Mouse (Mus musculus) midbrain, embryonic 15.5 days (tissue): ENCODE results near the gene Tbata. TPM values are rescaled to one million over a fixed set of nuclear protein-coding genes. Genes with fewer than 3 reads are reported as not detected.

Experiments used
- ATAC-seq: fragments of 200-750 bp; cut with Nextera tagmentation; replicated peaks from 2 replicates; pipeline ENCODE4 v1.8.0; 2017; ENCODE audit warnings: moderate TSS enrichment
- H3K27ac ChIP-seq: fragments of 300-500 bp; sonication (generic); 2 replicates; pipeline ENCODE4 v1.5.1; 2015; ENCODE audit warnings: mild to moderate bottlenecking, inconsistent platforms
- H3K27me3 ChIP-seq: fragments of 300-500 bp; sonication (generic); replicated peaks from 2 replicates; pipeline ENCODE4 v1.6.1; 2015; ENCODE audit warnings: inconsistent platforms
- H3K36me3 ChIP-seq: fragments of 300-500 bp; sonication (generic); replicated peaks from 2 replicates; pipeline ENCODE4 v1.6.1; 2015; ENCODE audit warnings: inconsistent platforms
- H3K4me1 ChIP-seq: fragments of 300-500 bp; sonication (generic); 2 replicates; pipeline ENCODE4 v1.6.1; 2015; ENCODE audit warnings: inconsistent platforms
- H3K4me2 ChIP-seq: fragments of 300-500 bp; sonication (generic); 2 replicates; pipeline ENCODE4 v1.6.1; 2015; ENCODE audit warnings: inconsistent platforms, mild to moderate bottlenecking, moderate library complexity
- H3K4me3 ChIP-seq: fragments of 300-500 bp; sonication (generic); 2 replicates; pipeline ENCODE4 v1.5.1; 2015; ENCODE audit warnings: mild to moderate bottlenecking, inconsistent platforms
- H3K9ac ChIP-seq: fragments of 300-500 bp; sonication (generic); 2 replicates; pipeline ENCODE4 v1.6.1; 2015; ENCODE audit warnings: mild to moderate bottlenecking, inconsistent platforms
- H3K9me3 ChIP-seq: fragments of 300-500 bp; sonication (generic); 2 replicates; pipeline ENCODE4 v1.6.1; 2016; ENCODE audit warnings: inconsistent platforms
- WGBS: fragments of 180-500 bp; shearing (Covaris S2); methylation state at CpG from one replicate; pipeline ENCODE4 v1.1.7; 2015; ENCODE audit warnings: mixed read lengths; 5-methylcytosine and 5-hydroxymethylcytosine counted together
- polyA plus RNA-seq: library from polyadenylated mRNA; unstranded; fragments of >200 nt; fragmentation: Nextera tagmentation; extraction: Ambion mirVana; gene quantifications from 2 replicates; pipeline ENCODE4 v1.2.1, GENCODE M21; 2015

Gene Tbata
- polyA plus RNA-seq, 1 experiment from 2014 or later: not detected

DNA sequence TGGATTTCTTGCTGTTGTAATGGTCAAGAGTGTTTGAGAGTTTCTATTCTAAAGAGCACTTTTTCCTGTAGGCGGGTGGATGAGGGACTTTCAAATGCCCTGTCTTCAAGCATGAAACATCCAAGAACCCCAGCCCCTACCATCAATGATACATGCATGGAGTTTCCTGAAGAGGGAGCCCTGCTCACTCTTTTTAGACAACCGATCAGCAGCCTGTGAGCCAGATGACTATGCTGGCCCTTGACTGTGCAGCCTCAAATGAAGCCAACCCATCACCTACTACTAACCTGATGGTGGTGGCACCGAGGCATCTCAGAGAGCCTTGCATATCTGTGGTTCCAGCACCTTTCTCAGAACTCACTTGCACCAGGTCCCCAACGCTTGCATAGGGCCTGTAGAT is 742 bp downstream of the Tbata start:
- Histone ChIP-seq H3K27me3 (no peaks in the 10 kb centered on the region), H3K9ac (no peak overlapping the region), H3K9me3 (no peaks in the 10 kb centered on the region), H3K4me1 (no peaks in the 10 kb centered on the region), H3K27ac (no peak overlapping the region), H3K36me3 (no peaks in the 10 kb centered on the region), H3K4me2 (no peak overlapping the region), H3K4me3 (no peak overlapping the region)
- ATAC-seq: no peak
- WGBS: 81% methylated on average over 4 of the region's 4 CpGs

DNA sequence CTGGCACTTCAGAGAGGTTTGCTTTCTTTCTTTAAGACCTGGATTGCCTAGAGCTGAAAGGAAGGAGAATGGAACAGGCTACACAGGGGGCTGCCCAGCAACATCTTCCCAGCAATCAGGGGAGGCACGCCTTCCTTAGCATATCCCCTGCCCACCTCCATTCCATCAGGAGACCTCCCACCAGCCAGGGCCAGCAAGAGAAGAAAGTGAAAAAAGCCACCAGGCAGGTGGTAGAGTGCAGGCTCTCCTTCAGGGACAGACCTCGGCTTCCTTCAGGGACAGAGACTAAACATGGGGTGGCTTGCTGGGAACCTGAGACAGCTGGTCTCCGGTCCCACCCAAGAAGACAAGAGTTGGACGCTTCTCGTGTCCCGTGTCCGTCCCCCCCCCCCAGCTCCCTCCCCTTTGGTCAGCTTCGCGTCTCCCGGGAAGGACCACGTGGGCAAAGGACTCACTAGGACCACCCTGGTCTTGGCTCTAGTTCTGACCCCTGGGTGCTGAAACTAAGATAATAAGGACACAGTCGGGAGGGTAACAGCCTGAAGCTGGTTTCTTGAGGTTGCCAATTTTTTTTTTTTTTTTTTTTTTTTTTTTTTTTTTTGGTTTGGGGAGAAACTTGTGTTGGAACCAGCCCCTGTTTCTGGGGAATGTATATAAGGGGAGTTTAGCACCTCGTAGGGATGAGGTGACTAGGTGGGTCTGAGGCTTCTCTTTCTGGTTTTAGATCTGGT is 3.1 kb downstream of the Tbata start:
- H3K4me1 ChIP-seq: no peaks in the 10 kb centered on the region
- H3K9ac ChIP-seq: no peak overlapping the region
- H3K4me2 ChIP-seq: no peak overlapping the region
- no peaks in the 10 kb centered on the region for H3K27me3 ChIP-seq
- no peak overlapping the region for H3K27ac ChIP-seq
- no peak for ATAC-seq
- no peaks in the 10 kb centered on the region for H3K36me3 ChIP-seq
- no peaks in the 10 kb centered on the region for H3K9me3 ChIP-seq
- WGBS: 49% methylated on average over 13 of the region's 13 CpGs
- H3K4me3 ChIP-seq: no peak overlapping the region

DNA sequence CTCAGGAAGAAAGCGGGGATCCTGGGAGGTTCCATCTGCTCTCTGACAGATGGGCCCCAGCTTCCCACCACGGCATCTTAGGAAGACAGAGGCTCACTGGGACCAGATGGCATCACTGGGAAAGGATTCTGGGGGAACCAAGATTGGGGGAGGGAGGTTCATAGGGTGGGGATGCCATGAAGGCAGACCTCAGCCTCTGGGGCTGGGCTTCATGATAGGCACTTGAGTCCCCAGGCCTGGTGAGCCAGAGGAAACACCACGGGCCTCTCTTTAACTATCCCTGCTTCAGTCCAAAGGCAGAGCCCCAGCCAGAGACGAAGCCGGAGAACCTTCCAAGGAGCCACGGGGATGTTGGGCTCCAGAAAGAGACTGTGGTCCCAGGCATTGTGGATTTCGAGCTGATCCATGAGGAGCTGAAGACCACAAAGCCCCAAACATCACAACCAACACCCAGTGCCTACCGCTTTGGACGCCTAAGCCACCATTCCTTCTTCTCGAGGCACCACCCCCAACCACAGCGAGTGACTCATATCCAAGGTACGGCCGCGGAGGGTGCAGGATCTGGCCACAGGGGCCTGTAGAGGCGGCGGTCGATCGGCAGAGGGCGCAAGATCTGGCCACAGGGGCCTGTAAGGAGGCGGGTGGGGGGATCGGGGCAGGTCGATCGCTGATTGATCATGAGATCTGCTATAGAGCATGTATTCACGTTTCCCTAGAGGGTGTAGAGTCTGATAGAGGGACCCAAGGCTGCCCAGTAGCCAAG is 3.9 kb downstream of the Tbata start:
- H3K9me3 ChIP-seq: no peaks in the 10 kb centered on the region

DNA sequence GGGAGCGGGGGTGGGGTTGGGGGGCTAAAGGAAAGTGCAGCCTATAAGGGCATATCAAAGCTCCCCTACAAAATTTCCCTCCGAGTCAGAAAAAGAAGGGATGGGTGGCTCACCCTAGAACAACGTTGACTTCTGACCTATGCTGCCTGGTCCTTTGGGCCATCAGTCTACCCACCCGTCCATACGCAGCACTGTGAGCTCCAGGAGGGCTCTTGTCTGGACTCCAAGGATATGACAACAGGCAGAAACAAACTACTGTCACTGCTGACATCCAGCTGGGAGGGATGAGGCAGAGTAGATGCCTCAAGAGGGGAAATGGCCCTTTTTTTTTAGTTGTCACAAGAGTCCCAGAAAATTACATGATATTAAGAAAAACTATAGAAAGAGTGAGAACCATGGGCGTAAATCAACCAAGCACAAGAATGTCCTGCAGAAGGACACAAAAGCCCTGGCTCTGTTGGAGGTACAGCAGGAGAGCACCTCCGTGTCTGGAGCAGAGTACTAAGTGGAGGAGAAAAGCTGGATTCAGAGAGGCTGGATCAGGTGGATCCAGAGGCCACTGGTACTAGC is 4.6 kb downstream of the Tbata start:
- H3K27ac ChIP-seq: no peak overlapping the region
- H3K4me2 ChIP-seq: no peak overlapping the region
- no peaks in the 10 kb centered on the region for H3K9me3 ChIP-seq
- no peak for ATAC-seq
- no peak overlapping the region for H3K4me3 ChIP-seq
- no peaks in the 10 kb centered on the region for H3K36me3 ChIP-seq
- H3K4me1 ChIP-seq: no peaks in the 10 kb centered on the region
- H3K27me3 ChIP-seq: no peaks in the 10 kb centered on the region
- WGBS: 45% methylated on average over 7 of the region's 7 CpGs
- no peak overlapping the region for H3K9ac ChIP-seq

More for the DNA sequence above, 3.9 kb downstream of the Tbata start:
- Histone ChIP-seq H3K27me3 (no peaks in the 10 kb centered on the region), H3K36me3 (no peaks in the 10 kb centered on the region), H3K4me3 (no peak overlapping the region), H3K4me2 (no peak overlapping the region), H3K9ac (no peak overlapping the region), H3K27ac (no peak overlapping the region), H3K4me1 (no peaks in the 10 kb centered on the region)
- no peak for ATAC-seq
- 17% methylated on average over 24 of the region's 24 CpGs for WGBS

DNA sequence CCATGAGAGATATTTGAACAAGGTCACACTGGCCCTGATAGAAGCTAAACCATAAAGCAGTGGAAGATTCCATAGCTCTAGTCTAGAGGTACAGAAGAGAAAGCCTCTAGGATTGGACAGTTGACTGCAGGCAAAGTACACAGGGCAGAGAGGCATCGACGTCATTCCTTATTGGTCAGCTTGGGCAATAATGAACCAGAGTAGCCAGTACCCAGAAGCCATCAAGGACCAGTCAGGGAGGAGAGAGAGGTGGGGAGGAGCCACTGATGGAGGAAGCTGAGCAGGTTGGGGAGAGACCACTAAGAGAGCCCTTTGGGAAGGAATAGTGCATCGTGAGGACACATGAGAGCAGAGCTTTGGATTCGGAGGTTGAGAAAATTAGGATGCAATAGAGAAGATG is 6.0 kb downstream of the Tbata start:
- Histone ChIP-seq H3K36me3 (no peaks in the 10 kb centered on the region), H3K4me1 (no peaks in the 10 kb centered on the region)

DNA sequence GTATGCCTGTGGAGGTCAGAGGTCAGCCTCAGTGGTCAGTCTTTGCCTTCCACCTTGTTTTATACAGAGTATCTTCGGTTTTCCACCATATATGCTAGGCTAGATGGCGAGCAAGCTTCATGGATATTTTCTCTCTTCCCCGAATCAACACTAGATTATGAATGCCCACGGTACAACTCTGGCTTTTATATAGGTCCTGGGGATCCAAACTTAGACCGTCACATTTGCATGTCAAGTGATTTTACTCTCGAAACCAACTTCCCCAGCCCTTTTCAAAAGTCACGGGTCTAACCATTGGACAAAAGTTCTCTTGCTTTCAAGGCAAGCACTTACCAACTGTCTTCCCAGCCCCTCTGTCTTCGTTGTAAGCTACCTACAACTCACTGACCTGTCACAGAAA is 6.9 kb downstream of the Tbata start:
- no peak overlapping the region for H3K4me2 ChIP-seq
- no peak overlapping the region for H3K4me3 ChIP-seq
- H3K4me1 ChIP-seq: no peaks in the 10 kb centered on the region
- ATAC-seq: no peak
- 91% methylated on average over 8 of the region's 8 CpGs for WGBS
- no peaks in the 10 kb centered on the region for H3K36me3 ChIP-seq
- no peak overlapping the region for H3K27ac ChIP-seq
- no peak overlapping the region for H3K9ac ChIP-seq
- H3K9me3 ChIP-seq: no peaks in the 10 kb centered on the region
- no peaks in the 10 kb centered on the region for H3K27me3 ChIP-seq

More for the DNA sequence above, 6.0 kb downstream of the Tbata start:
- Histone ChIP-seq H3K9me3 (no peaks in the 10 kb centered on the region), H3K4me3 (no peak overlapping the region), H3K27ac (no peak overlapping the region), H3K9ac (no peak overlapping the region), H3K27me3 (no peaks in the 10 kb centered on the region), H3K4me2 (no peak overlapping the region)
- ATAC-seq: no peak
- 84% methylated on average over 4 of the region's 4 CpGs for WGBS

DNA sequence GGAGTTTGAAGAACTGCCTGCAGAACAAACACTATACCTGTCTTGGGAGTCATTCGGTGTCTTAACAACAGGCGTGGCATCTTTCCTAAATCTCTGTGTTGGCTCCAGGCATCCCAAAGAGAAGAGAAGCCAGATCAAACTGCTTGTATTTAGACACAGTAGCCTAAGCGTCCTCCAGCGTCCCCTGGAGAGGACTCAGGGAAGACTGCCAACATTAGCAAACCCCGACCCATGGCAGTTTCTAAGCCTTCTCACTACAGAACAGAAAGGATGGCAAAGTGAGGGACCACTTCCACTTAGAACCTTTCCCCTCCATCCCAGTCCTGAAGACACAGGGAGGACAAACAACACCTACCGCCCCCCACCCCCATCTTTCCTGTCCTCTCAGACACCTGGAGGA is 8.2 kb downstream of the Tbata start:
- no peak overlapping the region for H3K27ac ChIP-seq
- ATAC-seq: no peak
- no peak overlapping the region for H3K4me3 ChIP-seq
- 76% methylated on average over 6 of the region's 6 CpGs for WGBS
- H3K9me3 ChIP-seq: no peaks in the 10 kb centered on the region
- H3K36me3 ChIP-seq: no peaks in the 10 kb centered on the region
- no peaks in the 10 kb centered on the region for H3K4me1 ChIP-seq
- H3K9ac ChIP-seq: no peak overlapping the region
- H3K27me3 ChIP-seq: no peaks in the 10 kb centered on the region
- H3K4me2 ChIP-seq: no peak overlapping the region

DNA sequence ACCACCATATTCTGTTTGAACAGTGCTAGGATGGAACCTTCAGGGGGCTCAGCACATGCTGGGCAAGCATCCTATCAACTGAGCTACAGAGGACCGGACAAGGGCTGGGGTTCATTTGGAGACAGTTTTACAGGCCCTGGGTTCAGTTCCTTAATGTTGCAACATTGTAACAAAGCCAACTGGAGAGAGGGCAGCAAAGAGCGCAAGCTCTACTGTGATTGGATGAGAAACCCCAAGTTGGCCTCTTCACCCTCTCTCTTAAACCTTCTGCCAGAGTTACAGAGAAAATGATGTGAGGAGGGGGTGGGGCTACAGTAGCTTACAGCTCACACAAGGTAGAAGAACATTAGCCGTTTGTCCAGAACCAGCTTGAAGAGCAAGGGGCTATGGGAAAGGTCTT is 15.2 kb downstream of the Tbata start:
- Histone ChIP-seq H3K4me2 (no peak overlapping the region), H3K27ac (no peak overlapping the region), H3K36me3 (no peaks in the 10 kb centered on the region), H3K9ac (no peak overlapping the region), H3K9me3 (no peaks in the 10 kb centered on the region), H3K27me3 (no peaks in the 10 kb centered on the region), H3K4me3 (no peak overlapping the region), H3K4me1 (no peaks in the 10 kb centered on the region)
- 95% methylated on average over 3 of the region's 3 CpGs for WGBS
- ATAC-seq: no peak

DNA sequence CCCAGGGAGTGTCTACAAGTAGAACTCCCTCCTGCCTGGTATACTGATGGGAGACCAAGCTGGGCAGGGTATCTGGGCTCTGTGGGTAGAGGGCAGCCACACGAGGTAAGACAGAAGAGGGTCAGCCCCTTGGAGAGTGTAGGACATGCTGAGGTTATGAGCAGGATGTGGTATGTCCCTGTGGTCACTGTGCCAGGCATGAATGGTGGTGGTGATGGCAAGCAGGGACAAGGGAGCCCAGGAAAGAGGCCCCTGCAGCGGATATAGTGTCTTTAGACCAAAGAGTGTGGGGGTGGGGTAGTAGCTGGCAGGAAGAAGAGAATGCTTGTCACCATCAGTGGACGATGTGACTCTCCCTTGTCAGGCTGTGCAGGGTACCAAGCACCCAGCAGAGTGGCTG is 16.3 kb downstream of the Tbata start:
- Histone ChIP-seq H3K9ac (no peak overlapping the region), H3K27ac (no peak overlapping the region), H3K27me3 (no peaks in the 10 kb centered on the region), H3K4me3 (no peak overlapping the region), H3K36me3 (no peaks in the 10 kb centered on the region), H3K9me3 (no peaks in the 10 kb centered on the region), H3K4me1 (no peaks in the 10 kb centered on the region), H3K4me2 (no peak overlapping the region)
- no peak for ATAC-seq
- WGBS: 68% methylated on average over 3 of the region's 3 CpGs

DNA sequence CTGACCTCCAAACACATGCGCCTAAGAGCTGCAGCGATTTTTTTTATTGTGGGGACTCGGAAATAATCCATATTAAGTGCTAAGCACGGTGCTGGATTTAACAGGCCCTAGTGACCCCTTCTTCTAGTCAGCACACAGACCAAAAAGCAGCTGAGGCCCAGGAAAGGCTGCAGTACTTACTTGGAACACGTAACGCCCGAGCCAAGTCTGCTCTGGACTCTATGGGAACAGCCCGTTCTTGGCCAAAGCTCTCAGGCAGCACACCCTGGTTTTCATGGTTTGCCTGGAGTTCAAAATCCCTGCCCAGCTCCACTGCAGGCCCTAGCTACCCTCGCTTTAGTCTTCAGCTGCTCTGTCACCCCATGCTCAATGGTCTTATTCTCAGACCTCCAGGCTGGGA is 22.9 kb downstream of the Tbata start:
- Histone ChIP-seq H3K4me3 (no peak overlapping the region), H3K36me3 (no peaks in the 10 kb centered on the region), H3K4me2 (no peak overlapping the region), H3K27ac (no peak overlapping the region), H3K9ac (no peak overlapping the region), H3K9me3 (no peaks in the 10 kb centered on the region), H3K27me3 (no peaks in the 10 kb centered on the region), H3K4me1 (no peaks in the 10 kb centered on the region)
- 82% methylated on average over 9 of the region's 9 CpGs for WGBS
- no peak for ATAC-seq

DNA sequence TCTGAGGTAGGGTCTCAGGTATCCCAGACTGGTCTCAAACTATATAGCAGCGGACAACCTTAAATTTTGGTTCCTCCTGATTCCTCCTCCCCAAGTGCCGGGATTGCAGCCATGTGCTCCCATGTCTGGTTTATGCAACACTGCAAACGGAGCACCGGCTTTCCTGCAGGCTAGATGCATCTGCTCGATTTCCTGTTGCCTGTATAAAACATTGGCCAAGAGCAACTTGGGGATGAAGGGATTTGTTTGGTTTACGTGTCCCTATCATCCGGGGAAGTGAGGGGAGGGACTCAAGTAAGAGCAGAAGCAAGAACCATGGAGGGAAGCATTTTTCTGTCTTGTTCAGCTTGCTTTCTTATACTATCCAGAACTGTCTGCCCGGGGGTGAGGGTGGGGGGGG is 23.5 kb downstream of the Tbata start:
- no peak for ATAC-seq
- Histone ChIP-seq H3K27me3 (no peaks in the 10 kb centered on the region), H3K9ac (no peak overlapping the region), H3K36me3 (no peaks in the 10 kb centered on the region), H3K4me2 (no peak overlapping the region), H3K27ac (no peak overlapping the region), H3K4me3 (no peak overlapping the region), H3K9me3 (no peaks in the 10 kb centered on the region), H3K4me1 (no peaks in the 10 kb centered on the region)
- WGBS: 86% methylated on average over 8 of the region's 8 CpGs

DNA sequence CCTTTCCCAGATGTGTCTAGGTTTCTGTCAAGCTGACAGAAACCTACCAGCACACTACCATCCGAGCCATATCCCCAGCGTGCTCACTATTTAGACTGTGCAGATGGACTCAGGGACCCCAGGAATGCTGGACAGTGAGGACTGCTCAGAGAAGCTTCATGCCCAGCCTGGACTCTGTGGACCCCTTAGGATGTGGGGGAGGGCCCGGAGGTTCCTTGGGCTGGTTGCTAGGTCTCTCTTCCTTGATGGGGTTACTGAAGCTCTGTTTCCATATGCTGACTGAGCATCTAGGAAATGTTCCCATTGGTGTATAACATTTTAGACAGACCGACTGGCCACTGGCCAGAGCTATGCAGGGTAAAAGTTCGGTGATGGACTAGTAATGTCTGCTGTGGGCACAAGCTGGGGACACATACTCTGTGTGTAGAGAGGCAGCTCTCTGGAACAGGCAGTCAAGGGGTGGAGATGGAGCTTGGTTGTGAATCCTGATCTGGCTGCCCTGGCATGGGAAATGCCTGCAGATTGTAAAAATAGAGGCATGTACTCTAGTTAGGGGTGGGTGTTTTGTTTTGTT is 24.1 kb downstream of the Tbata start:
- no peaks in the 10 kb centered on the region for H3K9me3 ChIP-seq
- no peaks in the 10 kb centered on the region for H3K27me3 ChIP-seq
- no peak for ATAC-seq
- no peak overlapping the region for H3K4me3 ChIP-seq
- H3K4me1 ChIP-seq: no peaks in the 10 kb centered on the region
- no peak overlapping the region for H3K27ac ChIP-seq
- H3K36me3 ChIP-seq: no peaks in the 10 kb centered on the region
- H3K4me2 ChIP-seq: no peak overlapping the region
- 92% methylated on average over 5 of the region's 5 CpGs for WGBS
- H3K9ac ChIP-seq: no peak overlapping the region
